Mouse (Mus musculus) embryo, embryonic 11 days (tissue): ENCODE data around the gene Tmco1.

Experiments used
- DNase-seq: peaks from one replicate; pipeline ENCODE4 v3.0.0-alpha.2; 2015

The Tmco1 gene

GRCm38 (mm10) chr1:167308261-167309054, at the start of gene Tmco1:
TSS of gene Tmco1 (plus strand) at chr1:167308378.
- peak; percentile 98 for DNase-seq

- no peak for DNase-seq
Measured at GRCm38 (mm10) chr1:167259702-167260101, 48.5 kb upstream of the Tmco1 start.

- no peak for DNase-seq
Measured at GRCm38 (mm10) chr1:167261750-167262149, 46.4 kb upstream of the Tmco1 start.

- DNase-seq: no peak
Measured at GRCm38 (mm10) chr1:167262489-167263041, 45.6 kb upstream of the Tmco1 start.

- DNase-seq: no peak
Measured at GRCm38 (mm10) chr1:167265366-167265765, 42.8 kb upstream of the Tmco1 start.

GRCm38 (mm10) chr1:167266720-167267119, 41.5 kb upstream of the Tmco1 start:
- DNase-seq: no peak

GRCm38 (mm10) chr1:167268360-167269063, 39.7 kb upstream of the Tmco1 start:
- no peak for DNase-seq

- no peak for DNase-seq
Measured at GRCm38 (mm10) chr1:167269350-167269811, 38.8 kb upstream of the Tmco1 start.

GRCm38 (mm10) chr1:167269856-167270270, 38.3 kb upstream of the Tmco1 start:
- DNase-seq: no peak

GRCm38 (mm10) chr1:167270342-167271111, 37.7 kb upstream of the Tmco1 start:
- peak; percentile 55 for DNase-seq

GRCm38 (mm10) chr1:167271304-167271703, 36.9 kb upstream of the Tmco1 start:
- DNase-seq: no peak

- no peak for DNase-seq
Measured at GRCm38 (mm10) chr1:167271841-167272240, 36.3 kb upstream of the Tmco1 start.

- no peak for DNase-seq
Measured at GRCm38 (mm10) chr1:167273380-167274163, 34.6 kb upstream of the Tmco1 start.

- no peak for DNase-seq
Measured at GRCm38 (mm10) chr1:167274646-167275390, 33.4 kb upstream of the Tmco1 start.

- DNase-seq: no peak
Measured at GRCm38 (mm10) chr1:167278395-167278794, 29.8 kb upstream of the Tmco1 start.

- DNase-seq: no peak
Measured at GRCm38 (mm10) chr1:167279160-167279715, 28.9 kb upstream of the Tmco1 start.

GRCm38 (mm10) chr1:167280061-167280460, 28.1 kb upstream of the Tmco1 start:
- no peak for DNase-seq

- DNase-seq: no peak
Measured at GRCm38 (mm10) chr1:167282112-167282511, 26.1 kb upstream of the Tmco1 start.

- no peak for DNase-seq
Measured at GRCm38 (mm10) chr1:167282768-167283167, 25.4 kb upstream of the Tmco1 start.

- DNase-seq: peak; percentile 82
Measured at GRCm38 (mm10) chr1:167283441-167284257, 24.5 kb upstream of the Tmco1 start.
